Mouse (Mus musculus): Measurements from ENCODE around the gene Nup107. TPM values are rescaled to one million over a fixed set of nuclear protein-coding genes. Genes with fewer than 3 reads are reported as not detected.
"Not testable (repeated sequence)": the region's sequence is repeated elsewhere in the genome, so short reads cannot be mapped to it uniquely, and the experiment has no call there.

The Nup107 gene
- total and polyA plus RNA-seq, 2 experiments from 2014 or later, result 12.5 to 19.0 TPM

- no peak overlapping the region for H3K27ac ChIP-seq
- no peaks in the 10 kb centered on the region for H3K4me1 ChIP-seq (ENCODE audit: insufficient read depth, low read length)
- no peak for TF ChIP-seq CTCF (IDR thresholded peaks at IDR 0.05; ENCODE audit: low read depth)
Measured at GRCm38 (mm10) chr10:117760831-117761335, 31.6 kb downstream of the Nup107 start.

GRCm38 (mm10) chr10:117759844-117760630 is 32.5 kb downstream of the Nup107 start:
- ATAC-seq (no peak), DNase-seq (ENCODE audit: low spot score) (no peak)
- Histone ChIP-seq H3K4me1 (ENCODE audit: insufficient read depth, low read length) (no peaks in the 10 kb centered on the region), H3K36me3 (ENCODE audit: insufficient read depth, low read length) (peaks cover 63% of the 10 kb centered on the region), H3K9ac (replicated peaks; ENCODE audit: low read length) (no peak overlapping the region), H3K9me3 (ENCODE audit: low read length) (no peaks in the 10 kb centered on the region), H3K4me2 (ENCODE audit: low read depth, low read length) (no peak overlapping the region), H3K4me3 (ENCODE audit: low read length) (no peak overlapping the region), H3K27me3 (ENCODE audit: insufficient read depth, low read length) (no peaks in the 10 kb centered on the region), H3K27ac (no peak overlapping the region)
- 94% methylated on average over 10 of the region's 10 CpGs for WGBS
- no peak for TF ChIP-seq CTCF (IDR thresholded peaks at IDR 0.05; ENCODE audit: low read depth)

More at GRCm38 (mm10) chr10:117760831-117761335, 31.6 kb downstream of the Nup107 start:
- no peak overlapping the region for H3K9ac ChIP-seq (replicated peaks; ENCODE audit: low read length)
- H3K9me3 ChIP-seq (ENCODE audit: low read length), result no peaks in the 10 kb centered on the region
- no peaks in the 10 kb centered on the region for H3K27me3 ChIP-seq (ENCODE audit: insufficient read depth, low read length)
- DNase-seq (ENCODE audit: low spot score), result no peak
- no peak overlapping the region for H3K4me2 ChIP-seq (ENCODE audit: low read depth, low read length)
- no peak for ATAC-seq
- H3K36me3 ChIP-seq (ENCODE audit: insufficient read depth, low read length), result peaks cover 65% of the 10 kb centered on the region
- 93% methylated on average over 9 of the region's 9 CpGs for WGBS
- H3K4me3 ChIP-seq (ENCODE audit: low read length), result no peak overlapping the region

- H3K4me2 ChIP-seq (ENCODE audit: low read depth, low read length), result no peak overlapping the region
- no peak for TF ChIP-seq CTCF (IDR thresholded peaks at IDR 0.05; ENCODE audit: low read depth)
- H3K27ac ChIP-seq, result no peak overlapping the region
- H3K36me3 ChIP-seq (ENCODE audit: insufficient read depth, low read length), result peaks cover 56% of the 10 kb centered on the region
- no peaks in the 10 kb centered on the region for H3K9me3 ChIP-seq (ENCODE audit: low read length)
- ATAC-seq (no peak), DNase-seq (ENCODE audit: low spot score) (no peak)
- H3K27me3 ChIP-seq (ENCODE audit: insufficient read depth, low read length), result no peaks in the 10 kb centered on the region
- H3K9ac ChIP-seq (replicated peaks; ENCODE audit: low read length), result no peak overlapping the region
- no peaks in the 10 kb centered on the region for H3K4me1 ChIP-seq (ENCODE audit: insufficient read depth, low read length)
- no peak overlapping the region for H3K4me3 ChIP-seq (ENCODE audit: low read length)
- WGBS, result 91% methylated on average over 18 of the region's 18 CpGs
Measured at GRCm38 (mm10) chr10:117758749-117759727, 33.5 kb downstream of the Nup107 start.

DNA sequence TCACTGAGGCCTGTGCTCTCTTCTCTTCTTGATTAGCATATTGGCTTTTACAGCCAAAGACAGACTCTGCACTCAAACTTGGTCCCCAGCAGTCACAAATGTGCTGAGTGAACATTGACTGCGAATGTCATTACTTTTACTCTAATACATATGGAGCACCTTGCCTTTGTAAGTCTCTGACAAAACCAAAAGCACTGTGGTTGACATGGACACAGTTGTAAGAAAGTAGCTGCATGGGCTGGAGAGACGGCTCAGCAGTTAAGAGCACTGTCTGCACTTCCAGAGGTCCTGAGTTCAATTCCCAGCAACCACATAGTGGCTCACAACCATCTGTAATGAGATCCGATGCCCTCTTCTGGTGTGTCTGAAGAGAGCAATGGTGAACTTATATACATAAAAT is 34.2 kb downstream of the Nup107 start:
- H3K36me3 ChIP-seq (ENCODE audit: insufficient read depth, low read length), result peaks cover 52% of the 10 kb centered on the region
- H3K4me1 ChIP-seq (ENCODE audit: insufficient read depth, low read length); H3K4me2 ChIP-seq (ENCODE audit: low read depth, low read length); H3K4me3 ChIP-seq (ENCODE audit: low read length); ATAC-seq; DNase-seq (ENCODE audit: low spot score); H3K9me3 ChIP-seq (ENCODE audit: low read length); H3K9ac ChIP-seq (replicated peaks; ENCODE audit: low read length); H3K27ac ChIP-seq; H3K27me3 ChIP-seq (ENCODE audit: insufficient read depth, low read length): not testable (repeated sequence)
- WGBS, result 98% methylated on average over 3 of the region's 3 CpGs

GRCm38 (mm10) chr10:117757796-117758342 is 34.6 kb downstream of the Nup107 start:
- ATAC-seq (no peak), DNase-seq (ENCODE audit: low spot score) (no peak)
- Histone ChIP-seq H3K4me1 (ENCODE audit: insufficient read depth, low read length) (no peaks in the 10 kb centered on the region), H3K27ac (no peak overlapping the region), H3K9me3 (ENCODE audit: low read length) (no peaks in the 10 kb centered on the region), H3K4me3 (ENCODE audit: low read length) (no peak overlapping the region), H3K27me3 (ENCODE audit: insufficient read depth, low read length) (no peaks in the 10 kb centered on the region), H3K4me2 (ENCODE audit: low read depth, low read length) (no peak overlapping the region), H3K9ac (replicated peaks; ENCODE audit: low read length) (no peak overlapping the region), H3K36me3 (ENCODE audit: insufficient read depth, low read length) (peaks cover 49% of the 10 kb centered on the region)
- WGBS, result 98% methylated on average over 7 of the region's 7 CpGs
- no peak for TF ChIP-seq CTCF (IDR thresholded peaks at IDR 0.05; ENCODE audit: low read depth)

DNA sequence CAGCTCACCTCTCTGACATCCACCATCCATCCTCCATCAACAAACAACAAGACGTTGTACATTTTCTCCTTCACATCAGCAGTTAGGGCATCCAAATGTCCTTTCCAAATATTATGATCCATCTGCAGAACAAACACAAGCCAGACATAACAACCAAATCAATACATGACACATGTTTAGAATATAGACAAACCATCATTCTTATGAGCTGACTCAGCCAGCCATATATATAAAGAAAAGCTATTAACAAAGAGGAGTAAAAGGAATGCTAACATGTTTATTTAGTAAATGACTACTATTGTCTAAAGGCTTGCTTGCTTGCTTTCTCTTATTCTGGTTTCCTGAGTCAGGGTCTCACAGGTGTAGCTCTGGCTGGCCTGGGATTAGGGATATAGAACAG is 35.2 kb downstream of the Nup107 start:
- no peak overlapping the region for H3K27ac ChIP-seq
- H3K9me3 ChIP-seq (ENCODE audit: low read length), result no peaks in the 10 kb centered on the region
- no peaks in the 10 kb centered on the region for H3K4me1 ChIP-seq (ENCODE audit: insufficient read depth, low read length)
- ATAC-seq (no peak), DNase-seq (ENCODE audit: low spot score) (no peak)
- H3K9ac ChIP-seq (replicated peaks; ENCODE audit: low read length), result no peak overlapping the region
- no peaks in the 10 kb centered on the region for H3K27me3 ChIP-seq (ENCODE audit: insufficient read depth, low read length)
- no peak for TF ChIP-seq CTCF (IDR thresholded peaks at IDR 0.05; ENCODE audit: low read depth)
- peaks cover 48% of the 10 kb centered on the region for H3K36me3 ChIP-seq (ENCODE audit: insufficient read depth, low read length)
- 95% methylated on average over 1 of the region's 1 CpGs for WGBS
- H3K4me2 ChIP-seq (ENCODE audit: low read depth, low read length), result no peak overlapping the region
- no peak overlapping the region for H3K4me3 ChIP-seq (ENCODE audit: low read length)
